Mouse (Mus musculus) heart, embryonic 10.5 days (tissue): ENCODE results near the gene Gm42669. TPM values are rescaled to one million over a fixed set of nuclear protein-coding genes. Genes with fewer than 3 reads are reported as not detected.
A peak's percentile ranks its signal among the peaks of the same experiment; 100 is the strongest.

Experiments
- DNase-seq: peaks from one replicate; pipeline ENCODE4 v3.0.0-alpha.2; 2017; ENCODE audit warnings: low spot score
- H3K27ac ChIP-seq: fragments of 300-500 bp; sonication (generic); 2 replicates; pipeline ENCODE4 v1.5.1; 2016; ENCODE audit warnings: mild to moderate bottlenecking
- H3K27me3 ChIP-seq: fragments of 300-500 bp; sonication (generic); 2 replicates; pipeline ENCODE4 v1.6.1; 2016; ENCODE audit warnings: mild to moderate bottlenecking; ENCODE audit not compliant: poor library complexity, insufficient read depth, severe bottlenecking
- H3K36me3 ChIP-seq: fragments of 300-500 bp; sonication (generic); 2 replicates; pipeline ENCODE4 v1.6.1; 2016; ENCODE audit warnings: mild to moderate bottlenecking, moderate library complexity
- H3K4me1 ChIP-seq: fragments of 300-500 bp; sonication (generic); 2 replicates; pipeline ENCODE4 v1.6.1; 2016; ENCODE audit warnings: mild to moderate bottlenecking
- H3K4me3 ChIP-seq: fragments of 300-500 bp; sonication (generic); 2 replicates; pipeline ENCODE4 v1.5.1; 2016; ENCODE audit warnings: mild to moderate bottlenecking, moderate library complexity
- H3K9me3 ChIP-seq: fragments of 300-500 bp; sonication (generic); 2 replicates; pipeline ENCODE4 v1.6.1; 2016; ENCODE audit warnings: mild to moderate bottlenecking, moderate library complexity
- WGBS: fragments of 180-500 bp; shearing (Covaris S2); methylation state at CpG from one replicate; pipeline ENCODE4 v1.1.7; 2016; 5-methylcytosine and 5-hydroxymethylcytosine counted together
- polyA plus RNA-seq: library from polyadenylated mRNA; unstranded; fragments of >200 nt; fragmentation: Nextera tagmentation; extraction: Ambion mirVana; gene quantifications from 2 replicates; pipeline ENCODE4 v1.2.1, GENCODE M21; 2016

Gm42669 gene
- polyA plus RNA-seq, 1 experiment from 2014 or later, result 0.24 TPM

DNA sequence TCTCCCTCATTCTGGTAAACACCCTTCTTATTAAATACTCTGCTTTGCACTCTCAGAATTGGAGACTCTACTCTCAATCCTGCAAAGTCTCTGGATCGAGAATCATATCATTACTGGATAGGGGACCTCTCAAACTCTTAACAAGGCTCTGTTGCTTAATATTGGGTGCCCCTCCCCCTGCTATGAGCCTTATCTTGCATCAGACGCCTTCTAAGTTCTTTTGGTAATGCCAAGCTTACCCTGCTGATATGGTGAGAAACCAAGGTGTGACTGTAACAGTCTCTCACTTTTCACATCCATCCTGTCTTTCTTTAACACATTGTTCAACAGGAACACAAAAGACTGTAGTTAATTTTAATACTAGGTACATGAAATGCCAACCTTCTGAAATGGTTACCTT lies 26.2 kb downstream of the Gm42669 start:
- 34% methylated on average over 2 of the region's 2 CpGs for WGBS
- H3K27me3 ChIP-seq, result no peaks in the 10 kb centered on the region
- H3K9me3 ChIP-seq, result no peaks in the 10 kb centered on the region
- H3K4me1 ChIP-seq, result no peaks in the 10 kb centered on the region
- DNase-seq, result no peak
- no peaks in the 10 kb centered on the region for H3K36me3 ChIP-seq
- no peak overlapping the region for H3K4me3 ChIP-seq
- H3K27ac ChIP-seq, result no peak overlapping the region

DNA sequence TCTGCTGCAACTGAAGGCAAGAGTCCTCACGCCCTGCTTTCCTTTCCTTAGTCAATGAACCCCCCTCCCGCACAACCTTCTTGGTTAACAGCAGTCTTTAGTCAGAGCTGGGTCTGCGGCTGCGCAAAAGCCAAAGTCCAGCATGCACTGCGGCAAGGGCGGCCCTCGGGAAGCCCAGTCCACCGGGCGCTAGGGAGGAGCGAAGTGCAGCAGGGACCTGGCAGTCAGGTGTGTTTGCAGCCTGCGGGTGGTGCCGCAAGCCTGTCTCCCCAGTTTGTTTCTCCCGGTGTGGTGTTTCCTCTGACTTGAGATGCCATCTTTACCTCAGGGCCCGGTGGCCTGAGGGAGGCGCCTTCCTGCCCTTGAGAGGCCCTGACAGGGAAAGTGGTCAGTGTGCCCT lies 27.2 kb downstream of the Gm42669 start, which contains the start of gene 1700028K03Rik:
1700028K03Rik (plus strand) TSS at position 129 of the 400 bp plus-strand sequence.
- Histone ChIP-seq H3K27me3 (no peaks in the 10 kb centered on the region), H3K4me1 (no peaks in the 10 kb centered on the region), H3K9me3 (no peaks in the 10 kb centered on the region), H3K36me3 (no peaks in the 10 kb centered on the region), H3K27ac (no peak within 1 kb of the TSS), H3K4me3 (no peak within 1 kb of the TSS)
- no peak for DNase-seq
- 55% methylated on average over 15 of the region's 15 CpGs for WGBS

DNA sequence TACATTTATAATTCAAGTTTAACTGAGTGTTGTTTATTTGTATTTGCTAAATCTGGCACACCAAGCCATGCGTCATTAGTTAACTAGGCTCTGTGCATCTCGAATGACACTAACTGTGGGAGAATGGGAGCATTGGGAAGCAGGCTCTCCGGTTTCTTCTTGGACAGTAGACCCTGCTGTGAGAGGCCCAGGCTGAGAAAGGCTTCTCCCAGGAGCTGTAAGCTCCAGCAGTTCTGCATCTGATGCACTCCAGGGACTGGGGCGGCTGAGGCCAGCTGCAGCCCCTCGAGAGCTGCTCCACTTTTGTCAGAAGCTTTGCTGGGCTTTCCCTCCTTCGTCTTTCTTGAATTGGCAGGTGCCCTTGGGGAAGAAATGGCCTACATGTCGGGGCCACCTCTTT lies 34.3 kb downstream of the Gm42669 start:
- 45% methylated on average over 7 of the region's 7 CpGs for WGBS
- no peak overlapping the region for H3K27ac ChIP-seq
- H3K36me3 ChIP-seq, result no peaks in the 10 kb centered on the region
- H3K4me3 ChIP-seq, result no peak overlapping the region
- DNase-seq, result no peak
- H3K27me3 ChIP-seq, result no peaks in the 10 kb centered on the region
- H3K4me1 ChIP-seq, result 0 out of 2 replicates have a peak, but pooled peaks cover 3% of the 10 kb centered on the region
- H3K9me3 ChIP-seq, result no peaks in the 10 kb centered on the region

DNA sequence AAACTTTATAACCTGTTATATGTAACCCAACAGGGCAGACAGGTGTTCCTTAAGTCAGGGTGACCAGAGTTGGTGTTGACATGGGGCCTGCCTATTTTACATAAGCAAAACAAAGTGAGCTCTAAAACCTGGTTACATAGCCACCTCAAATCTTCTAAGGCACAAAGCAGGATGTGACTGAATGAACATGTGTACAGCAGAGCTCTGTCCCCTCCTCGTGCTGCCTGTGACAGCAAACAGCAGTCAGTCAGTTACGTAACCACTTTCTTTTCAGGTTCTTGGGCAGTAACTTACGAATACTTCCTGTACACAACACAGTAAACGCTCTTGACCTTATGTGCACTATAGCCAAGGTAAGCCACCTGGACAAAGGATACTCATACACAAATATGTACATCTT lies 38.5 kb downstream of the Gm42669 start:
- peaks cover 7% of the 10 kb centered on the region; the same call in 1 of the 2 replicates for H3K4me1 ChIP-seq
- DNase-seq, result no peak
- H3K9me3 ChIP-seq, result no peaks in the 10 kb centered on the region
- H3K36me3 ChIP-seq, result peaks cover 13% of the 10 kb centered on the region; the same call in 1 of the 2 replicates
- H3K27ac ChIP-seq, result no peak overlapping the region
- no peak overlapping the region for H3K4me3 ChIP-seq
- 82% methylated on average over 4 of the region's 4 CpGs for WGBS
- no peaks in the 10 kb centered on the region for H3K27me3 ChIP-seq

DNA sequence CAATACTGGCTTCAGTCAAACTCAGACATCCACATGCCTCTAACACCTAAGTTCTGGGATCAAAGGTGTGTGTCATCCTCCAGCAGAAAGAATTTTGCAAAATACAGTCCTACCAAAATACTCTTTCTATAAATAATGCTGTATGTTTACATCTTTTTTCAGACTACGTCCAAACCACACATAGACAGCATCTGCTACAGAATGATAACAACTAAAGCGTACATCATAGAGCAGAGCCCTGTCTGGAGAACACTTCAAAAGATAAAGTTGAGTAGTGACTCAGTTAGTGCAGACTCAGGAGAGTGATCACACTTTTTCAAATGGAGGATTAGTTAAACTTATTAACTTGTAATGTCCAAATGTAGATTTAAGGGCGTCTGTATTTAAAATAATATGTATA lies 40.5 kb downstream of the Gm42669 start:
- H3K4me1 ChIP-seq, result peaks cover 7% of the 10 kb centered on the region; the same call in 1 of the 2 replicates
- no peaks in the 10 kb centered on the region for H3K27me3 ChIP-seq
- no peaks in the 10 kb centered on the region for H3K9me3 ChIP-seq
- WGBS, result 72% methylated on average over 3 of the region's 3 CpGs
- peaks cover 23% of the 10 kb centered on the region; the same call in 1 of the 2 replicates for H3K36me3 ChIP-seq
- H3K27ac ChIP-seq, result no peak overlapping the region
- no peak overlapping the region for H3K4me3 ChIP-seq
- DNase-seq, result no peak

DNA sequence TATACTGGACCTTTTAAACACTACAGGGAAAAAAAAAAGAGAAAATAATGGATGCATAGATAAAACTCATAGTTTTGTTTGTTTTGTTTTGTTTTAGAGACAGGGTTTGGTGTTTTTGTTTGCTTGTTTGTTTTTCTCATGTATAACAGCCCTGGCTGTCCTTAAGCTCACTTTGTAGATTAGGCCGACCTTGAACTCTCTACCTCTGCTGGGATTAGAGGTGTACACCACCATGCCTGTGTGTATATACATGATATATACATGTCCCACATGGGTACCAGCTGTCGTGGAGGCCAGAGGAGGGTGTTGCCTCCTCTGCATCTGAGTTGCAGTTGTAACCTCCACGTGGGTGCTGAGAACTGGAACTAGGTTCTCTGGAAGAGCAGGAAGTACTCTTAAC lies 41.0 kb downstream of the Gm42669 start:
- H3K27me3 ChIP-seq, result no peaks in the 10 kb centered on the region
- H3K27ac ChIP-seq, result no peak overlapping the region
- no peaks in the 10 kb centered on the region for H3K9me3 ChIP-seq
- no peak for DNase-seq
- H3K4me3 ChIP-seq, result no peak overlapping the region
- H3K36me3 ChIP-seq, result peaks cover 23% of the 10 kb centered on the region; the same call in 1 of the 2 replicates
- 85% methylated on average over 3 of the region's 3 CpGs for WGBS
- H3K4me1 ChIP-seq, result peaks cover 7% of the 10 kb centered on the region; the same call in 1 of the 2 replicates

DNA sequence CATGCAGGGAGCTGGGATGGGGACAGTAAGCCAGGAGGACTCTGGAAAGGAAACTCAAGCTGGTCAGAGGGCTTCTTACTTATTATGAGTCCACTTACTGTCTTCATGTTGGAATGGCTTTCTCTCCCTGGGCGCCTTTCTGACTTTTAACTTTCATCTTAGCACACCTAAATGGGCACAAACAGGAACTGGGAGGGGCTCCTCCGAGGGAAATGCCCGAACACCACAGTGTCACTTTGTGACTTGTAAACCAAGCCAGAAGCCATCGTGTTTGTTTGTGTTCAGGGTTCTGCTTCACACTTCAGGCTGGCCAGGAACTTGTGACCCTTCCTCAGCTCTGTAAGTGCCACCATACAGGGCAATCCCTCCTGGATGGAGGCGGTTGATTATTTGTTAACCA lies 46.9 kb downstream of the Gm42669 start:
- no peak overlapping the region for H3K4me3 ChIP-seq
- WGBS, result 79% methylated on average over 5 of the region's 5 CpGs
- H3K36me3 ChIP-seq, result peaks cover 57% of the 10 kb centered on the region

DNA sequence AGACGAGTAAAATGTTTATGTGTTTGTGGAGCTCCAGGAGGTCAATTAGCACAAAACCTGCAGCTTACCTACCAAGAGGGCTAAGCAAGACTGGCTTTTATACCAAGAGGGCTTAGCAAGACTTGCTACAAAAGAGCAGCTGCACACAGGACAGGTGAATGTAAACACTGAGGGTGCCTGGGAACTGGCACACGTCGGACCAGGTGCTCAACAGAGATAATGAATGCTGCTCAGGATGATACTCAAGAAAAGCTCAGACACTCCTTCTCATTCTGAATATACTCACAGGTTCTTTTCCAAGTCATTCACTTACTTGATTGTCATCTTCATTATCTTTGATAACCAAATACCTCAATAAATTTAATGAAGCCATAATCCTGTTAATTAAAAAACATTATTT lies 49.5 kb downstream of the Gm42669 start:
- H3K27me3 ChIP-seq, result no peaks in the 10 kb centered on the region
- H3K4me3 ChIP-seq, result no peak overlapping the region
- DNase-seq, result no peak
- no peak overlapping the region for H3K27ac ChIP-seq
- H3K36me3 ChIP-seq, result peaks cover 66% of the 10 kb centered on the region
- 84% methylated on average over 3 of the region's 3 CpGs for WGBS
- H3K9me3 ChIP-seq, result no peaks in the 10 kb centered on the region
- no peaks in the 10 kb centered on the region for H3K4me1 ChIP-seq

More for the DNA sequence above, 46.9 kb downstream of the Gm42669 start:
- Histone ChIP-seq H3K4me1 (peaks cover 1% of the 10 kb centered on the region; the same call in 1 of the 2 replicates), H3K9me3 (no peaks in the 10 kb centered on the region), H3K27me3 (no peaks in the 10 kb centered on the region), H3K27ac (no peak overlapping the region)
- no peak for DNase-seq

DNA sequence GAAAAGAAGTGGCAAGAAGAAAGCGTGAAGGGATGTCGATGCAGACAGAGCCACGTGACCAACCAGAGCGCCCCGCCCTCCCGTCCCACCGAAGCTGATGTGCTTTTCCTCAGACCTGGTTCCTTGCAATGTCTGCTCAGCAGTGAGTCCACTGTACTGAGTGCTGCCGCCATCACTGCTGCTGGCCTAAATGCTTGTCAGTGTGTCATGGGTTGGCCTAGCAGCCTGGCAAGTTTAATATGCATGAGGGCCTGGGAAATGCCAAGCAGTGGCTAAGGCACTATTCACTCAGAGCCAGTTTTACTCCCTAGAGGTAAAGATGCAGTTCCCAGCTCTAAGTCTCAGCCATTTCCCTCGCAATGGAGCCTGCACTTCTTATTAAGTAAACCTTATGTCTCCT lies 61.7 kb downstream of the Gm42669 start:
- no peak overlapping the region for H3K27ac ChIP-seq
- no peaks in the 10 kb centered on the region for H3K4me1 ChIP-seq
- no peaks in the 10 kb centered on the region for H3K9me3 ChIP-seq
- no peaks in the 10 kb centered on the region for H3K27me3 ChIP-seq
- H3K36me3 ChIP-seq, result peaks cover 73% of the 10 kb centered on the region
- WGBS, result 95% methylated on average over 9 of the region's 9 CpGs
- DNase-seq, result no peak
- no peak overlapping the region for H3K4me3 ChIP-seq

DNA sequence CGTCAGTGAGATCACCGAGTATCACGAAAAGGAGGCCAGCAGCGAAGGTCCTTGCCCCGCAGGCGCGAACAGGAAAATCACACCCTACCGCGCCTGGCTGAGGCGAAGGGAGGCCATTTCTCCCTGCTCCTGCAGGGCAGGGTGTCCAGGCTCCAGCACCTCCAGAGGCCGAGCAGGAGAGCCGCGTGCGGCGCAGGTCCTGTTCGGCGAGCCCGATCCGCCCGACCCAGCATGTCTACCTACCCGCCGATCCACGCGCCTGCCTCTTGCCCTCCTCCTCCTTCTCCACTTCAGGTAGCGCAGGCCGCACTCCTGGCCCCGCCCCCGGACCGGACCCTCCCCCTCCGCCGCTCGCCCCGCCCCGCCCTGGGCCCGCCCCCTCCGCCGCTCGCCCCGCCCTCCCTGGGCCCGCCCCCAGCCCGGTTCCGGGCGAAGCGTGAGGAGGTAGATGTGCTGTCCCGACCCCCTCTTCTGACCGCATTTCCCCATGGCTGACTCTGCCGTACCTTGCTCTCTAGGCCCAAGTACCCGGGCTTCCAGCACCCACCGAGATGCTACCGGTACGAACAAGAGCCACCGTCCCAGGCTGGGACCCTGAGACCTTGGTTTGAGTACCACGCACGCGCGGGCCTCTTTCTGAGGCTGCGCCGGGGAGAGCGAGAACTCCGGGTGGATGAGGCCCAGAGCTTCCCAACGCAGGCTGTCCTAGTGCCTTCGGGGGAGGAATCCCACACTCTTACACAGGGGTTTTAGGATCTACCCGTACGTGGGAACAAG lies 90.1 kb downstream of the Gm42669 start, which contains the start of the genes Rpap2 and Glmn:
Rpap2 (plus strand) TSS at position 73 of the 777 bp plus-strand sequence.
Glmn (minus strand) TSS at position 588 of the 777 bp plus-strand sequence.
- H3K27me3 ChIP-seq, result no peaks in the 10 kb centered on the region
- peak; percentile 96 for DNase-seq
- 0 out of 2 replicates have a peak, but pooled peaks cover 3% of the 10 kb centered on the region for H3K4me1 ChIP-seq
- no peaks in the 10 kb centered on the region for H3K9me3 ChIP-seq
- peak within 1 kb of the TSS; percentile 77 for H3K4me3 ChIP-seq
- WGBS, result under 1% methylated on average over 46 of the region's 64 CpGs
- H3K36me3 ChIP-seq, result peaks cover 24% of the 10 kb centered on the region
- peak within 1 kb of the TSS; percentile 95 for H3K27ac ChIP-seq

DNA sequence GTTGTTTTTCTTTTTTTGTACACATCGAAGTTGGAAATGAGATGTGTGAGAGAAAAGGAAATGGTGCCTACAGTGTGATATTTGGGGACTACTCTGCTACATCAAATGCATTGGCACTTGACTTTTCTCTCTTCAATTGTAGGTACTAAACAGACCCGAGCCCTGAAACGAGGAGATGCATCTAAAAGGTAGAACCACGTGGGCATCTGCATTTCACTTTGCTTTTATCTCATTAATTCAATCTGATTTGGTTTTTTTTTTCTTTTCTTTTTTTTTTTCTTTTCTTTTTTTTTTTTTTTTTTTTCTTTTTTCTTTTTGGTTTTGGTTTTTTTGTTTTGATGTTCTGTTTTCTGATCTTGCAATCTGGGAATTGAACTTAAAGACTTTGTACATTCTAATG lies 91.0 kb downstream of the Gm42669 start:
- no peak for DNase-seq

DNA sequence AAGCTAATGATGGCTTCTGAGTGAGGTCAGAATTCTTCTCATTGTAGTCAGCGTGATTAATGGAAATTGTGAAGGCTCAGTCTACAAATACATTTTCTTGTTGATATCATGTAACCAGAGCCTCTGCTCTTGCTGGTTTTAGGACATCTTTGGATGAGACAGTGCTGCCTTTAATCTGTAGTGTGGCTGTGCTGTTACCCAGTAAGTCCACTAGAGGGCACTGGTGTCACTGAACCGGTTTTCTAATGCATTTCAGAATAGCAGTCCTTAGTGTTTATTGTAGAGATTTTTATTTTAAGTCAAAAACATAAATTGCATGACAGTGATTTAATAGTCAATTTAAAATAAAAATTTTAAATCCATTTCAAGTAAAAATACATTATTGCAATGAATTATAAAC lies 103.8 kb downstream of the Gm42669 start:
- DNase-seq, result no peak
- H3K36me3 ChIP-seq, result peaks cover 41% of the 10 kb centered on the region; the same call in 1 of the 2 replicates
- 1% methylated on average over 2 of the region's 2 CpGs for WGBS

More for the DNA sequence above, 91.0 kb downstream of the Gm42669 start:
- Histone ChIP-seq H3K4me3 (peak overlapping the region; percentile 77), H3K27ac (0 out of 2 replicates have a peak overlapping the region, but pooled peaks have one; percentile 95), H3K36me3 (peaks cover 26% of the 10 kb centered on the region), H3K9me3 (no peaks in the 10 kb centered on the region), H3K27me3 (no peaks in the 10 kb centered on the region), H3K4me1 (0 out of 2 replicates have a peak, but pooled peaks cover 3% of the 10 kb centered on the region)
- WGBS, result 38% methylated on average over 4 of the region's 4 CpGs

DNA sequence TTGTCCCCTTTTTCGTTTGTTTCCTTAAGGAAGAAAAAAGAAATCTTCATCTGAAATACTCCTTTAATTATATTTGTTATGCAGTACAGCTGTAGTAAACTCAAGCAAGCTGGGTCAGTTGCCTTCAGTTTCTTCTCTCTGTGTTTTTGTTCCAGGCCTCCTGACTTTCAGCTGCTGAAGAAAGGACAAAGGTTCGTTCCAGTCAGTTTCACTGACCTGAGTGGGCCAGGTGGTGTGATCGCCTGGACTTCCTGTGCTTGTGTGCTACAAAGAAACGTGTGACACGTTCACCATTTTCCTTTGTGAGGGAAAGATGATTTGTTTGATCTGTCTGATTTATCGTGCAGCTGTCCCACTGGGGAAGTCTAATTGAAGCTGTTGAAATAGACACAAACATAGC lies 110.6 kb downstream of the Gm42669 start:
- H3K9me3 ChIP-seq, result no peaks in the 10 kb centered on the region
- H3K27me3 ChIP-seq, result no peaks in the 10 kb centered on the region
- no peak overlapping the region for H3K4me3 ChIP-seq
- DNase-seq, result no peak
- WGBS, result 86% methylated on average over 6 of the region's 6 CpGs
- H3K4me1 ChIP-seq, result no peaks in the 10 kb centered on the region
- peaks cover 60% of the 10 kb centered on the region for H3K36me3 ChIP-seq
- H3K27ac ChIP-seq, result no peak overlapping the region

More for the DNA sequence above, 103.8 kb downstream of the Gm42669 start:
- Histone ChIP-seq H3K4me1 (no peaks in the 10 kb centered on the region), H3K4me3 (no peak overlapping the region), H3K27ac (no peak overlapping the region), H3K27me3 (no peaks in the 10 kb centered on the region), H3K9me3 (no peaks in the 10 kb centered on the region)
